Mouse (Mus musculus) midbrain, embryonic 13.5 days (tissue): Measurements from ENCODE around the gene Smim24. TPM values are rescaled to one million over a fixed set of nuclear protein-coding genes. Genes with fewer than 3 reads are reported as not detected.
A peak's percentile ranks its signal among the peaks of the same experiment; 100 is the strongest.

Experiments used
- ATAC-seq: fragments of 200-750 bp; cut with Nextera tagmentation; 2 replicates; pipeline ENCODE4 v1.8.0; 2017; ENCODE audit warnings: mild to moderate bottlenecking, moderate TSS enrichment, moderate library complexity
- H3K27ac ChIP-seq: fragments of 300-500 bp; sonication (generic); 2 replicates; pipeline ENCODE4 v1.5.1; 2015; ENCODE audit warnings: inconsistent platforms, mild to moderate bottlenecking, moderate library complexity
- H3K27me3 ChIP-seq: fragments of 300-500 bp; sonication (generic); 2 replicates; pipeline ENCODE4 v1.6.1; 2015; ENCODE audit warnings: mild to moderate bottlenecking, inconsistent platforms
- H3K36me3 ChIP-seq: fragments of 300-500 bp; sonication (generic); 2 replicates; pipeline ENCODE4 v1.6.1; 2015; ENCODE audit warnings: mild to moderate bottlenecking, inconsistent platforms
- H3K4me1 ChIP-seq: fragments of 300-500 bp; sonication (generic); replicated peaks from 2 replicates; pipeline ENCODE4 v1.6.1; 2015; ENCODE audit warnings: inconsistent platforms
- H3K4me2 ChIP-seq: fragments of 300-500 bp; sonication (generic); replicated peaks from 2 replicates; pipeline ENCODE4 v1.6.1; 2015; ENCODE audit warnings: moderate library complexity, mild to moderate bottlenecking, inconsistent platforms
- H3K4me3 ChIP-seq: fragments of 300-500 bp; sonication (generic); replicated peaks from 2 replicates; pipeline ENCODE4 v1.5.1; 2015; ENCODE audit warnings: mild to moderate bottlenecking, inconsistent platforms
- H3K9ac ChIP-seq: fragments of 300-500 bp; sonication (generic); replicated peaks from 2 replicates; pipeline ENCODE4 v1.6.1; 2015; ENCODE audit warnings: mild to moderate bottlenecking, inconsistent platforms
- H3K9me3 ChIP-seq: fragments of 300-500 bp; sonication (generic); 2 replicates; pipeline ENCODE4 v1.6.1; 2016; ENCODE audit warnings: mild to moderate bottlenecking, inconsistent platforms
- WGBS: fragments of 180-500 bp; shearing (Covaris S2); methylation state at CpG from one replicate; pipeline ENCODE4 v1.1.7; 2015; 5-methylcytosine and 5-hydroxymethylcytosine counted together
- polyA plus RNA-seq: library from polyadenylated mRNA; unstranded; fragments of >200 nt; fragmentation: Nextera tagmentation; extraction: Ambion mirVana; gene quantifications from 2 replicates; pipeline ENCODE4 v1.2.1, GENCODE M21; 2015

Smim24 gene
- polyA plus RNA-seq, 1 experiment from 2014 or later: 1.4 TPM

DNA sequence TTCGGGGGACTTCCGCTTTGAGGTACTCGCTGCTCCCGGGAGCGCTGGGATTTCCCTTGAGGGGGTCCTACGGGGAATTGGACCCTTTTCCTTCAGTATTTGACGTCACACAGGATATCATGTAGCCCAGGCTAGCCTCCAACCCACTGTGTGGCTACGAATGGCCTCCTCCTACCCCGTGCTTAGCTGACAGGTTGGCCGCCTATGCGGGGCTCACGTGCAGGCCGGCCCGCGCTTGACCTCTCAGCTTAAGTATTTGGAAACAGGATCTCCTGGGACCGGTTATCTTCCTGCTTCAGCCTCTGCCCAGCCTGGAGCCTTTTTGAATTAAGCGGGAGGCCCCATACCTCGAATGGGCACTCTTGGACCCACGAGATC is 8.3 kb upstream of the Smim24 start:
- under 1% methylated on average over 19 of the region's 19 CpGs for WGBS
- Histone ChIP-seq H3K36me3 (peaks cover 35% of the 10 kb centered on the region), H3K4me3 (peak overlapping the region; percentile 96), H3K4me1 (peaks cover 19% of the 10 kb centered on the region), H3K9me3 (no peaks in the 10 kb centered on the region), H3K4me2 (peak overlapping the region; percentile 76), H3K27me3 (no peaks in the 10 kb centered on the region), H3K9ac (peak overlapping the region; percentile 87), H3K27ac (peak overlapping the region; percentile 85)
- peak; percentile 38 for ATAC-seq

DNA sequence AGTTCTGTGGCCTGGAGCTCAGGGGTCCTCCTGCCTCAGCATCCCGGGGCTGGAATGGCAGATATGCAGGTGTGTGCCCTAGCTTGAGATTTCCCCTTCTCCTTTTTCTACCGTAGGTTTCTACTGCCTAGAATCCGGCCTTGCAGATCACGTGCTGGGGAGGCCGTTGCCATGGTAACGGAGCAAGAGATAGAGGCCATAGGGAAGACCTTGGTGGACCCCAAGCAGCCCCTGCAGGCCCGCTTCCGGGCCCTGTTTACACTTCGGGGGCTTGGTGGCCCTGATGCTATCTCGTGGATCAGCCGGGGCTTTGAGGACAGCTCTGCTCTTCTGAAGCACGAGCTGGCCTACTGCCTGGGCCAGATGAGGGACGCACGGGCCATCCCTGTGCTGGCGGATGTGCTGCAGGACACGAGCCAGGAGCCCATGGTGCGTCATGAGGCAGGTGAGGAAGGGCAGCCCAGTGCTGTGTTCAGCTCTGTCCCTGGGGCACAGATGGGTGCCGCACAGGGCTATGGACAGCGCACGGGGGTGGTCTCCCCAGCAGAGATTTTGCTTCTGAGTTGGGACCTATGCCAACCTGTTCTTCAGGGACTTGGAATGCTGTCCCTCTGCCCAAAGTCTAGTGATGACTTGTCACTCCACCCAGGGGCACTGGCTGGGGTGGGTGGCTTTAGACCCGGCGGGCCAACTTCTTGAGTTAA is 7.1 kb upstream of the Smim24 start:
- Histone ChIP-seq H3K4me3 (peak overlapping the region; percentile 96), H3K36me3 (peaks cover 35% of the 10 kb centered on the region), H3K4me2 (peak overlapping the region; percentile 76), H3K27ac (no peak overlapping the region), H3K9ac (peak overlapping the region; percentile 87), H3K4me1 (peaks cover 20% of the 10 kb centered on the region), H3K9me3 (no peaks in the 10 kb centered on the region), H3K27me3 (no peaks in the 10 kb centered on the region)
- ATAC-seq: no peak
- 79% methylated on average over 22 of the region's 22 CpGs for WGBS

DNA sequence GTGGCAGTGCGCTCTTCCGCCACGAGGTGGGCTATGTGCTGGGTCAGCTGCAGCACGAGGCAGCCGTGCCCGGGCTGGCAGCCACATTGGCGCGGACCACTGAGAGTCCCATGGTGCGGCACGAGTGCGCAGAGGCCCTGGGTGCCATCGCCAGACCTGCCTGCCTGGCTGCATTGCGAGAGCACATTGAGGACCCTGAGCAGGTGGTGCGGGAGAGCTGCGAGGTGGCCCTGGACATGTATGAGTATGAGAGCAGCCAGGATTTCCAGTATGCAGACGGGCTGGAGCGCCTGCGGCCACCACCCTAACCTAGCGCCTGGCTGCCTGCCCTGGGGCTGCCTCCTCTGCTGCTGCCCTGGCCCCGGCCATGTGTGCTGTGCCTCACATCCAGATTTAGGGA is 5.1 kb upstream of the Smim24 start:
- Histone ChIP-seq H3K4me2 (no peak overlapping the region), H3K36me3 (peaks cover 44% of the 10 kb centered on the region), H3K4me1 (peaks cover 20% of the 10 kb centered on the region), H3K9ac (no peak overlapping the region), H3K4me3 (no peak overlapping the region), H3K27me3 (no peaks in the 10 kb centered on the region), H3K27ac (no peak overlapping the region), H3K9me3 (no peaks in the 10 kb centered on the region)
- WGBS: 96% methylated on average over 20 of the region's 20 CpGs
- ATAC-seq: no peak

DNA sequence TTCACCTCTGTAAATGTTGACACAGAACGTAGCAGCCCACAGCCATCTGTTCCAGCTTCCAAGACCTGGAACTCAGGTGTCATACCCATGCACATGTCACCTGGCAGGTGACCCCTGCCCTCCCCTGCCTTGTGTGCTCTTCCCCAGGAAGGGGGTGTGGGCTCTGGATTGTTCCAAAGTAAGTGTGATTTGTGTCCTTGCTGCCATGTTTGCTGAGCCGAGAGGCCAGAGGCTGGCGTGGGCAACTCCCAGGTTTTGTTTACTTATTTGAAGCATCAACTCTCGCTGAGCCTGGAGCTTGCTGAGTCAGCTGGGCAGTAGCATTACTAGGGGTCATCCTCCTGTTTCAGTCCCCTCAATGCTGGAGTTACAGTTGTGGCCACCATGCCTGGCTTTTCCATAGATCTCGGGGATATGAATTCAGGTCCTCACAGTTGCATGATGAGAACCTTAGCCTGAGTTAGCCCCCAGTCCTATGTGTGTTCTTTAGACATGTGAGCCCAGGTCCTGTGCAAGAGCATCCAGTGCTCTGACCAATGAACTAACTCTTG is 4.3 kb upstream of the Smim24 start, which contains the start of gene Gm48552:
Gene Gm48552 (plus strand): TSS at position 501 of the 551 bp plus-strand sequence.
- Histone ChIP-seq H3K27me3 (no peaks in the 10 kb centered on the region), H3K4me1 (peaks cover 28% of the 10 kb centered on the region), H3K9ac (no peak within 1 kb of the TSS), H3K36me3 (peaks cover 44% of the 10 kb centered on the region), H3K4me2 (no peak within 1 kb of the TSS), H3K27ac (no peak within 1 kb of the TSS), H3K9me3 (no peaks in the 10 kb centered on the region), H3K4me3 (no peak within 1 kb of the TSS)
- WGBS: 90% methylated on average over 5 of the region's 5 CpGs
- no peak for ATAC-seq

DNA sequence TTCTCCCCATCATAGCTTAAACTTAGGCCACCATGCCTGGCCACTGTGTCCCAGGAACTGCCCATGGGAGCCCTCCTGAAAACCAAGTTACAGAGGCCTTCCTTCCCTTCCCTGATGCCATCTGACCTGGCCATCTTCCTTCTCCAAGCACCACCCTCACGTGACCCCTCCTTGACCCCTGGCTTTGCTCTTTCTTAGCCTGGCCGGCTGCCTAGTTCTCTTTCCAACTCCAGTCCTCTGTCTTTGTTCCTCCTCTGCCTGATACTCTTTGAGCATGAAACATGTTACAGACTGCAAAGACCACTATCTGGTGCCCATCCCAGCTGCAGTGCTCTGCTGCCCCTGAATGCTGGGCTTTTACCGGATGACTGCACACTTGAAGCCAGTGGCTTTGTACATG is 3.5 kb upstream of the Smim24 start:
- H3K4me3 ChIP-seq: no peak overlapping the region
- no peaks in the 10 kb centered on the region for H3K27me3 ChIP-seq
- no peak overlapping the region for H3K4me2 ChIP-seq
- H3K9me3 ChIP-seq: no peaks in the 10 kb centered on the region
- no peak for ATAC-seq
- H3K9ac ChIP-seq: no peak overlapping the region
- no peak overlapping the region for H3K27ac ChIP-seq
- H3K36me3 ChIP-seq: peaks cover 44% of the 10 kb centered on the region
- WGBS: 44% methylated on average over 3 of the region's 3 CpGs
- H3K4me1 ChIP-seq: peaks cover 31% of the 10 kb centered on the region

DNA sequence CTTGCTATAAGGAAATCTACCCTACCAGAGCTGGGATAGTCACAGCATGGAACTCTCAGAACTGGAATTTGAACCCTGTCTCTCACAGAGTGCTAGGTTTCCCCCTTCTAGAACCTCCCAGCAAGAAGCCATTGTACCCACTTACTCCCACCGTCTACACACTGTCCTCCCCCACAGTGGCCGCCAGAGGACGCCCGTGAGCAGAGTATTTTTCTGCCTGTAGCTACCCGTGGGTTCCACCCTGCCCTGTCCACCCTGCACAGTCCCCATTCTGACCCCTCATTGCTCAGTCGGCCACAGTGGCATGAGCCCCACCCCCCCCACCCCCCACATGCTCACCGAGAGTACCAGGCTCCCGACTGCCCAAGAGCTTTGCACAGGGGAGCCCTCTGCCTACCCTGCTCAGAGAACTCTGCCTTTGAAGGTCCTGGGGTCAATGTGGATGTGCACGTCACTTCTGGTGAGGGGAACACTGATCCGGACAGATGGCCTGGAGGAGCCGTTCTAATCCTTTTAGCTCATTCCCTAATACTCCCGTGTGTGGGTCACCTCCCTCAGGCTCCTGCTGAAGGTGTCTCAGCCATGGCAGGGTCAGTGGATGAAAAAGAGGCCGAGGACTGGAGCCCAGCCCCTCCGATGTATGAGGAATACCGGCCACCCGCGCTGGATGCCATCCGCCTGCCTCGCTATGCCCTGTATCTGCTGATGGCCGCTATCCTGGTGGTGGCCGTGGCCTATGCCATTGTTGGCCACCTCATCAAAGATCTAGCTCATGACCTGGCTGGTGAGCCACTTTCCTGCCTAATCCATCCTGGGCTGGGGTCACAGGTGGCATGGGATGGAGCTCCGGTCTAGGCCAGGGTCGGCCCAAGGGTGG is 2.8 kb upstream of the Smim24 start:
- H3K4me1 ChIP-seq: peaks cover 28% of the 10 kb centered on the region
- WGBS: 49% methylated on average over 23 of the region's 23 CpGs
- H3K36me3 ChIP-seq: peaks cover 44% of the 10 kb centered on the region
- no peak overlapping the region for H3K4me3 ChIP-seq
- no peak overlapping the region for H3K9ac ChIP-seq
- H3K27ac ChIP-seq: no peak overlapping the region
- H3K4me2 ChIP-seq: no peak overlapping the region
- no peaks in the 10 kb centered on the region for H3K27me3 ChIP-seq
- no peaks in the 10 kb centered on the region for H3K9me3 ChIP-seq
- peak; percentile 46 for ATAC-seq

DNA sequence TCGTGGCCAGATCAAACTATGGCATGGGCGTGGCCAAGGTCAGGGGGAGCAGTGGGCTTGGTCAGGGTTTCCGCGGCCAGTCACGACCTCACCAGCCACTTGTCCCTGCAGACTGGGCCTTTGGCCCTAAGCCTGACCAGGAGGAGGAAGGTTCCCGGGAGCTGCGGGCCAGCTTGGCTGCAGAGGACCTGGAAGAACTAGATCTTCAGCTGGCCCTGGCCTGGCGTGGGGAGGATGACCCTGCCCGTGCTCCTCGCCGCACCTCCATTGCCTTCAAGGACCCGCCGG is 2.2 kb upstream of the Smim24 start:
- 96% methylated on average over 13 of the region's 13 CpGs for WGBS
- Histone ChIP-seq H3K27ac (no peak overlapping the region), H3K4me1 (peaks cover 22% of the 10 kb centered on the region), H3K4me2 (no peak overlapping the region), H3K9me3 (no peaks in the 10 kb centered on the region), H3K4me3 (no peak overlapping the region), H3K9ac (no peak overlapping the region), H3K36me3 (peaks cover 43% of the 10 kb centered on the region), H3K27me3 (no peaks in the 10 kb centered on the region)
- ATAC-seq: no peak

DNA sequence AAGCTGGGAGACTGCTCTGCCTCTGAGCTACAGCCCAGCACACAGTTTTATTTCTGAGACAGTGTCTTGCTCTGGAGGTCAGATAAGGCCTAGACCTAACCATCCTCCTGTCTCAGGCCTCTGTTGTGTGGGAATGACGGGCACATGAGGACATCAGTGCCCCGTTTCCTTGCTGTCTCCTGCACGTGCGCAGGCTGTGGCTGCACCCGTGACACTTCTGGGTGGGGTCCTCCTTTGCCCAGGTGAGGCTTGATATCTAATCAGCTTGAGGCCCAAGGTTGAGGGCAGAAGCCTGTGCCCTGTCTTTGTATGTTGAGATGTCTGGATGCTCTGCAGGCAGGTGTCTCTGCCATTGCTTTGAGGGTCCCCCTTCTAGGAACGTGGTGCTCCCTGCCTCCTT is 581 bp upstream of the Smim24 start:
- Histone ChIP-seq H3K4me1 (peaks cover 25% of the 10 kb centered on the region), H3K27ac (no peak overlapping the region), H3K4me3 (no peak overlapping the region), H3K4me2 (no peak overlapping the region), H3K36me3 (peaks cover 27% of the 10 kb centered on the region), H3K9ac (no peak overlapping the region), H3K27me3 (no peaks in the 10 kb centered on the region), H3K9me3 (no peaks in the 10 kb centered on the region)
- 91% methylated on average over 6 of the region's 6 CpGs for WGBS
- ATAC-seq: no peak

DNA sequence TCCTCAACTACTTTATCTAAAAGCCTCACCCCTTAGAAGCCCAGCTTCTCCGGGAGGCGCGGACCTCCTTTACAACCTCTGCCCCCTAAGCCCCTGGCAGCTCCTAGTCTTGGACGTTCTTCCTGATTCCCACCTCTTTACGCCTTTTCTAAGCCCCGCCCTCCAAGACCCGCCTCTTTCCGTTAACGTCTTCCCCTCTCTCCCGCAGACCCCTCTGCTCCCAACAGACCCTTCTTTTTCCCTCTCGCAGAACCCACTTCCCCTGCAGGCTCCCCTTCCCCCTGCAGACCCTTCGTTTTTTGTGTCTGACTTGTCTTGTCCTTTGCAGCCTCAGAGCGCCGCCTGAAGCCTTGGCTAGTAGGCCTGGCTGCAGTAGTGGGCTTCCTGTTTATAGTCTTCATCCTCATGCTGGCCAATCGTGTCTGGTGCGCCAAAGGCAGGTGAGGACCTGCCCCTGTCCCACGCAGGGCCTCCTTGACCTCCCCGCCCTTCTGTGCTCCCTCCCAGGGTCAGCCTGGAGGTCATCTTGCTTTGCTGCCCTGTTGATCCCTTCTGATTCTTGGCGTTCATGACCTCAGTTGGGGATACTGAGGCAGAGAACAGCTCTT is 709 bp downstream of the Smim24 start:
- WGBS: 7% methylated on average over 19 of the region's 19 CpGs
- ATAC-seq: no peak
- H3K4me2 ChIP-seq: peak overlapping the region; percentile 45
- H3K4me1 ChIP-seq: peaks cover 28% of the 10 kb centered on the region
- H3K9ac ChIP-seq: peak overlapping the region; percentile 49
- peaks cover 14% of the 10 kb centered on the region; the same call in 1 of the 2 replicates for H3K36me3 ChIP-seq
- H3K4me3 ChIP-seq: peak overlapping the region; percentile 16
- no peaks in the 10 kb centered on the region for H3K9me3 ChIP-seq
- H3K27me3 ChIP-seq: no peaks in the 10 kb centered on the region
- no peak overlapping the region for H3K27ac ChIP-seq

DNA sequence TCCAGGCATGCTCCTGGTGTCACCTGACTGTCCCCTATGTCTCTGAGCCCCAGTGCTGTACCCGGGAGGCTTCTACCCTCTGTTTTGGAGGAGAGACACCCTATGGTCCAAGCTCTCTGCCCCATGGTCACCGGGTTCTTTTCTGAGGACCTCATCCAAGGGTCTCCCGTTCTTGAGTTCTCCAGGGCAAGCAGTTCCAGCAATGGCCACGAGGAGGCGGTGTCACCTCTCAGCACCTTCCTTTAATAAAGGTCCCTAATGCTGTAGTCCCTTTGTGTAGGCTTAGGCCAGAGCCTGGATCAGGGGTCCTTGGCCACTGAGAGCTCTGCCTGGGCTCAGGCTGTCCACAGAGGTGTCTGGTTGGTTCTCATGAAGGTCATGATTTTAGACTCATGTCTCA is 2.3 kb downstream of the Smim24 start:
- no peak for ATAC-seq
- no peaks in the 10 kb centered on the region for H3K9me3 ChIP-seq
- no peak overlapping the region for H3K4me2 ChIP-seq
- H3K4me3 ChIP-seq: no peak overlapping the region
- H3K27me3 ChIP-seq: no peaks in the 10 kb centered on the region
- WGBS: 16% methylated on average over 5 of the region's 5 CpGs
- no peak overlapping the region for H3K27ac ChIP-seq
- H3K36me3 ChIP-seq: peaks cover 17% of the 10 kb centered on the region
- H3K4me1 ChIP-seq: peaks cover 34% of the 10 kb centered on the region
- H3K9ac ChIP-seq: no peak overlapping the region

DNA sequence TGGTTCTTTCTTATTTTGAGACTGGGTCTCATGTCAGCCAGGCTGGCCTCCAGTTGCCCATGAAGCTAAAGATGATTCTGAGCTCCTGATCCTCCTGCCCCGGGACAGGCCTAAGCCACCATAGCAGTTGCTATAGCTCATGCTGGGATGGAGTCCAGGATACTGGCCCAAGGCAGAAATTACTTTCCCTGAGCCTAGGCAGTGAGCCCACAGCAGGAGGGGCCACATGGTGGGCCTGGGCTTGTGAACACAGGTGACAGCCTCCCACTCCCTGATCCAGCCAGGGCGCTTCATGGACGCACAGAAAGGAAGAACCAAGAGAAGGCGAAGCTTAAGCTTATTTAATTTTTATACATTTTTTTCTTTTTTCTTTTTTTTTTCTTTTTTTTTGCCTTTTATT is 3.0 kb downstream of the Smim24 start:
- WGBS: 85% methylated on average over 4 of the region's 4 CpGs
- Histone ChIP-seq H3K27ac (no peak overlapping the region), H3K4me1 (peaks cover 41% of the 10 kb centered on the region), H3K36me3 (peaks cover 23% of the 10 kb centered on the region), H3K9me3 (no peaks in the 10 kb centered on the region), H3K27me3 (no peaks in the 10 kb centered on the region), H3K4me3 (no peak overlapping the region), H3K4me2 (no peak overlapping the region), H3K9ac (peak overlapping the region; percentile 44; the same call in 1 of the 2 replicates)
- no peak for ATAC-seq

DNA sequence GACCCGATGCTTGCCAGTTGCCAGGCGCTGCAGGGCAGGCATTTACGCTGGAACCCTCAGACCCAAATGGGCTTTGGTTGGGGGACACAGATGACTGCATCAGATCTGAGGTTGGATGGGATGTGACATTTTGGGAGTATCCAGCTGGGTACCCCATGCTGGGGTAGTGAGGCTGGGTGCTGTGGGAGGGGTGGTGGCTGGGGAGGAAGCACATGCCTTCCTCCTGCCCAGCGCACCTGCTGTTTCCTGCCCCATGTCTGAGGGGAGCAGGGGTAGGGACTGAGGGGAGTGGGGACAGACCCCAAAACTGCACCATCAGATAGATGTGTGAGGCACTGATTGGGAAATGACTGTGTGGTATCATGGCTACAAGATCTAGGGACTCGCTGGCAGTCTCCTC is 3.9 kb downstream of the Smim24 start:
- Histone ChIP-seq H3K36me3 (peaks cover 19% of the 10 kb centered on the region), H3K9me3 (no peaks in the 10 kb centered on the region), H3K9ac (peak overlapping the region; percentile 44; the same call in 1 of the 2 replicates), H3K27ac (no peak overlapping the region), H3K4me1 (peaks cover 50% of the 10 kb centered on the region), H3K4me3 (no peak overlapping the region), H3K27me3 (no peaks in the 10 kb centered on the region), H3K4me2 (no peak overlapping the region)
- no peak for ATAC-seq
- 52% methylated on average over 5 of the region's 5 CpGs for WGBS
